Mouse (Mus musculus) MN1 (cell line): Measurements from ENCODE around the gene Cd163l1.

Source experiments
- DNase-seq: peaks from one replicate; pipeline ENCODE4 v3.0.0-alpha.2; 2016; ENCODE audit warnings: low spot score

Gene Cd163l1

DNA sequence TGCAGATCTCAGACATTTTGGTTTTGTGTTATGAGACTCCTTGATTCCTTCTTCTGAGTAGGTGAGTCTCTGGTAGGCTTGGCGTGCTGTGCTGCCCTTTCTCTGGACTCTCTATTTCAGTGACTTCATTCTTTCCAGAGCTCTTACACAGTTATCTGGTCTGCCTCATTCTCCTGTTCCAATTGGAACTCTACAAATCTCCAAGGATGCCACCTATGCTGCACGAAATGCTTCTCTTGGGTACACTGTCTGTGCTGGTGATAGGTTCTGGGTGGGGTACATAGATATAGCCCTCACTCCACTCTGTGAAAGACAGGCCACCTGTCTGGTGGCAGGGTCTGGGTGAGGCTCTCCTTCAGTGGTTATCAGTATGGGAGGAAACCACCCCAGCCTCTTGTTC, at the start of gene Cd163l1:
Cd163l1 (plus strand) TSS at position 301 of the 400 bp plus-strand sequence.
- no peak for DNase-seq

DNA sequence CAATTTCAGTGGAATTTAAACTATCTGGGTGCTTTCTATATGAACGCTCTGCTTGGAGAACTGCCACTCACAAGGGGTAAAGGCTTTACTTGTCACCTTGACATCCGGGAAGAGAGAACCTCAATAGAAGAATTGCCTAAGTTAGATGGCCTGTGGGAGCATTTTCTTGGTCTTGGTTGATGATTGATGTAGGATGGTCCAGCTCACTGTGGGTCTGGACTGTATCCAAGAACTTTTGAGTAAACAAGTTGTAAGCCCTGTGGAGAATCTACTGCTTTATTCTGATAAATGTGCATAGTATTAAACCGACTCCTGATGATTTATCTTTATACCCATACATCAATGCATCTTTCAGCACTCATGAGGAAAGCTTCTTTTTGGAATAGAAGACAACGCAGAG, 48.7 kb upstream of the Cd163l1 start:
- no peak for DNase-seq

DNA sequence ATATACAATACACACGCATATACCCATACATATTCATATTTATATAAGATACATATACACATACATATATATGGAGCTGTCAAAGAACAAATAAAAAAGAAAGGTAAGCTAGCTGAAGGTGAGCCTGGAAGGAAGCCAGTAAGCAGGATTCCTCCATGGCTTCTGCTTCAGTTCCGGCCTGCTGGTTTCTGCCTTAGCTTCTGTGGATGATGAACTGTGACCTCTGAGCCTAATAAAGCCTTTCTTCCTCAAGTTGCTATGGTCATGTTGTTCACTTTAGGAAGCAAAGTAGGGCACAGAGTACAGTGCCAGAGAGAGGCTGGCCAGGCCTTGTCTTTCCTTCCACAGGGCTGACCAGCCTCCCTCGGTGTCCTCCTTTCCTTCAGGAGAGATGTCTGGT, 47.2 kb upstream of the Cd163l1 start:
- no peak for DNase-seq

DNA sequence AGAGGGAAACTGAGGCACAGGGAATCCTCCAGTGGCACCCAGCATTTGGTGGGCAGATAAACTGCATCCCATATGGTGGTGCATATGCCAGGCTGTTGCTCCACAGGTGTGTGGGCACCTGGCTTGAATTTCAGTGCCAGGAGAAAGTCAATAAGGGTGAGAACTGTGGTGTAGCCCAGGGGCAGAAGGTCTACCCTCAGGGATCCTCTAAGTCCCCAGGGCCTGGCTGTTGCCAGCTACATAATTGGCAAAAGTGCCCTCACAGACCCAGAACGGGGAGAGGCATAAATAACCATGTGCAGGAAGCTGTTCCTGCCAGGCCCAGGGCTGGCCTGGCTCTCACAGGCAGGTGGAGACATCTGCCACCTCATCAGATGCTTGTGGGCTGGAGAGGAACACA, 45.1 kb upstream of the Cd163l1 start, which contains the start of gene Olfr523:
Olfr523 (plus strand) TSS at position 282 of the 400 bp plus-strand sequence.
- DNase-seq = no peak

DNA sequence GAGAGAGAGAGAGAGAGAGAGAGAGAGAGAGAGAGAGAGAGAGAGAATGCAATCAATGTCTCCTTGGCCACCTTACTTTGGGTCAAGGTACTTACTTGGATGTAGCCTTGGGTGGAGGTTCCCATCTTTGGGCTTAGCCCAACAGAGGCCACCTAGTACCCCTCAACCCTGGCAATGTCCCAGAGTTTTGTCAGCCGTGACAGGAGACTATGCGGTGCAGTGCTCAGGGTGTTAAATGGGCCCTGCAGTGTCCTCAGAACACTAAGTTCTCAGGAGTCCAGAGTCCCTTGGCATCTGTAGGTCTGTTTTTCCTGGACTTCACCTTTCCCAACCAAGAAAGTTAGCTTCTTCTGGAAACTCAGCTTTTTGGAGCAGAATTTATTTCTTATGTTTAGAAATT, 38.9 kb upstream of the Cd163l1 start:
- no peak for DNase-seq

DNA sequence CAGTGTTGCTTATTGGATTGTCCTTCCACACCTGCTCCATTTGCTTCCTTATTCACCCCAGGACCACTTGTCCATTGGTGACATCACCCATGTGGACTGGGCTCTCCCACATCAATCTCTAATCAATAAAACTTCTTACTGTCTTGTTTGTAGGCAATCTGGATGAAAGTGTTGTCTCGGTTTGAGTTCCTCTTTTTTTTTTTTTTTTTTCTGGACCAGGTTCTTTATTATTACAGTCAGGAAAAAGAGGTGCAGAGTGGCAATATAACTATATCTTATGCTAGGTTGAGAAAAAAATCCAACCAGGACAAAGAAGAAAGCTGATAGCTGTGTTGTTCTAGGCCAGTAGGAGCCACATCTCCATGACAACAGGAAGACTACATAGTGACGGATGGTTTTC, 37.4 kb upstream of the Cd163l1 start:
- no peak for DNase-seq

DNA sequence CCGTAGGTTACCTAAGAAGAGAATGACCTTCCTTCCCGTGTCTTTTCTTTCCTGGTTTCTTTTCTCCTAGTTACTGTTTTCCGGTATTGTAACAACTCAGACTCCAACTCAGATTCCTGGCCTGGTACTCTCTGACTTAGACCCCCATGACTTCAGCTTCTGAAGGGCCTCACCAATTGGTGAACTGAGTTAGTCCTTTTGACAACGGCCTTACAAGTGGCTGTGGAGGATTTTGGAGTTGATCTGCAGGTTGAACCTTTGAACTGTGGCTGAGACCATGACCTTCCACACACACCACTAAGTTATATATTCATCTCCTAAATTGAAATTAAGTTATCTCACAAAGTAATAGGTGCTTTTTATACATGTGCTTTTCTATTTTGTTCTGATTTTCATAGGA, 33.9 kb upstream of the Cd163l1 start:
- DNase-seq = no peak

DNA sequence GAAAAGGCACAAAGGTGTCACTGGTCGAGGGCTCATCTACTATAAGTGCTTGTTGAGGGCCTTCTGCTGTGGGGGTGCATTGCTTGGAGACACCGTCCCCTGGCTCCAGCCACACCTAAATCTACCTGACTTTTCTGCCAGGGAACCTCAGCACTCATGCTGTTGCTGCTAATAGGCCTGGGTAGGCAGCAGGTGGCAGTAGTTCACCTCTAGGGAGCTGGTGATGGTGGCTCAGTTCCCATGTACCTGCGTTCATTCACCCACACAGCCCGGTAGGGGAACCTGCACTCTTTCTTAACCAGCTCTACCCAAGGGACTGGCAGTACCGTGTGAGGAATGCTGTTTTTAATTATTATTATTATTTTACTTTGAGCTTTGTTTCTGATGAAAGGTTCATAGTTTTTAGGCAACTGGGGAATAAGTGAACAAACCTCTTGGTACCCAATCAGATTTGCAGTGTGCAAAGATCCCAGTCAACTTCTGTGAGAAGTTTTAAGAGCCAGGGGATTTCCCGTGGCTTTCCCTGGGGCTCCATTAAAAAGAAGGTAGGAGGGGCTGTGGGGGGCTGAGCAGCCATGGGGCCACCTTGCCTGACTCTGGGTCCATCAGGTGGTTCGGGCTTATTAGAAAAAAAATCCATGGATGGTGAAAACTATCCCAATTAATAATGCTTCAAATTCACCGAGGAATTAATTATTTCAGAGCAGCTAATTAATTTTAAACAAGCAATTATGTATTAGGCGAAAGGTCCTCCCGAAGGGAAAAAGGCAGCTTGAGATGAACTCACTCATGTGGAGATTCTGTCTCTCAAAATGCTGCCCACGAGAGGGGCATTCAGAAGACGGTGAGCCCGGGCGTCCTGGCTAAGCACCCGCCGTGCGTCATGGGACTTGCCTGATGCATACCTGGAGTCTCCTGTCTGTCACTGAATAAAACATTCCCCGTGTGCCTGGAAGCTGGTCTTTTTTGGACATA, 31.1 kb upstream of the Cd163l1 start:
- no peak for DNase-seq

DNA sequence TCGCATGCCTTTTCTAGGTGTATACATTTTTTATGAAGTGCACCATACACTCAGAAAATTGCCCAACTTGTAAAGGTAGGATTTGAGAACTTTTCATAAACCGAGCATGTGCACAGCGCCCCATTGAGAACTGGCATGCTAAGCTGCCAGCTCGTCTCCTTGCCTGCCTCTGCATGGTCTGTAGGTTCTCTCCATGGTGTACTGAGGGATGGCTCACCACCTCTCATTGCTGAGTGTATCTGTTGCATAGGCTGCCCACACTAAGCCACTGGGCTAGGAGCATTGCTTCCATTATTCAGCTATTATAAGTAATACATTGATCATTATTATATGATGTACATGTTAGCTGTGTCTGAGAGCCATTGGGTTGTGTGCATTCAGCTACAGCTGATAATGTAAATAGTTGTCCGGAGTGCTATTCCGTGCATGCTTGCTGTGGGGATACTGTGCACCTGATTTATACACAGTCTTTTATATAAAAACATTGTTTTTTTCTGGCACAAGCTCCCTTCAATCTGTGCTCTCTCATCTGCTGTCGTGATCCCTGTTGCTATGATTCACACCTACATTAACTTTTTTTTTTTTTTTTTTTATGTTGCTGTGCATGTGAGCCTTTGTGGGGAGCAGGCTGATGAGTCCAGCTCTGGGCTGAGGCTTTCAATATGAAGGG, 30.2 kb upstream of the Cd163l1 start:
- DNase-seq = no peak

DNA sequence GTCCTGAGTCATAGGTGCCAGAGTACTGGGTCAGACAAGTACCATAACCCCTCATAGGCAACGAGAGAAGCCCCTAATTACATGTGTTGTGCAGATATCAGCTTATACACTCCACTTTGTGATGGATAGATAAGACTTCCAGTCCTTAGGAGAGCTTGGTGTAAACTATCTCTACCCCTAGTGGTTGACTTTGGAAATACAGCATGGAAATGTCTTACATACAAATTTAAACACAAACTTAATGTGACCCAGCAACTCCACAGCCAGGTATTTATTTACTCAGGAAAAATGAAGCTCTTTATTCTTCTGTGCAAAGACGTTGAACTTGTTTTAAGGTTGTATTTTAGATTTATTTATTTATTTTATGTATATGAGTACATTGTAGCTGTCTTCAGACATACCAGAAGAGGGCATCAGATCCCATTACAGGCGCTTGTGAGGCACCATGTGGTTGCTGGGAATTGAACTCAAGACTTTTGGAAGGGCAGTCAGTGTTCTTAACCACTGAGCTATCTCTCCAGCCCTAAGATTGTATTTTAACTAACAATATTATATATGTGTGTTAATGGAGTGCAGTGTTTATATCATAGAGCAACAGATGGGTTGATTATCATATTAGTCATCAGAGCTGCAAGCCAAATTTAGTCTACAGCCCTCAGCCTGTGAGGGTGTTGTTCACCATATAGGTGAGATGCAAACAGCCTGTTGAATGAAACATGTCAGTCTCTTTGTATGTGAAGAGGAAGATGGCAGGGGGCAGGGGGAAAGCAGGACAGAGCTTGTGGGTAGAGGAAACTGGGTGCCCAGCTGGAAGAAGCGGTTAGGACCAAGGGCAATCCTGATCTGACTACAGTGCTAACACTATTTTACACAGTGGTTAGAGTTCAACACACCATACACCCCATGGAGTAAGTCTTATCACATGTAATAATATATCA, 29.4 kb upstream of the Cd163l1 start:
- DNase-seq = peak; percentile 23

DNA sequence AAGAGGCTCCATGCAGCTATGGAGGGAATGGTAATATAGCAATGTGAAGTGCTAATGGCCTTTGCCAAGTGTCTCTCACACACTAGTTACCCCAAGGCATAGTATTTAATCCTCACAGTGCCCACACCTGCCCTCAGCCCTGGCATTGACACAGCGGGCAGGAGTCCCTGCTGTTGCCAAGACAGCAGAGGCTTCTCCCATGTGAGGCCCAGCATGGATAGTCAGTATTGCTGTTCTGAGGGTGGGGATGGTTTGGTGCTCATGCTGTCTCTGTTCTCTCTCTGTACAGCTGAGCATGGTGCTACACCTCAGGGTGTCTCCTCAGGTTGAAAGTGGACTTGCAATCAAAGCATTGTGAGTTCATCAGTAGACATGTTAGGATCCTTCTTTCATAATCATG, 27.6 kb upstream of the Cd163l1 start:
- no peak for DNase-seq

DNA sequence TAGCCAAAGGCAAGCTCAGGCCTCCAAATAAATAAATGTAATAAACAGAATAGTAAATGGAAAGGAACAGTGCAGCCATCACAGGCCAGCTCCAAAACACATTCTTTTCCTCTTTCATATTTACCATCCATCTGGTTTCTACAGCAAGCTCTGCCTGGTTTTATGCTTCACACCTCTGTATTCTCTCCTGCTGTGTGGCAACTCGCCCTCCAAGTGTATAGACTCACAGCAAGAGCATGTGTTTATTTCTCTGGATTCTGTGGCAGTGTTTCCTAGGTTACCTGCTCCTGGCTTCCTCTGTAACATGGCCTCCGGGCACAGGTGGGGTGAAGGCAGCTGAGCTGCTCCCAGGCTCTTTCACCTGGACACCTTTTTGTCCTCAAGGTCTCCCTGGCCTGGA, 25.6 kb upstream of the Cd163l1 start:
- no peak for DNase-seq

DNA sequence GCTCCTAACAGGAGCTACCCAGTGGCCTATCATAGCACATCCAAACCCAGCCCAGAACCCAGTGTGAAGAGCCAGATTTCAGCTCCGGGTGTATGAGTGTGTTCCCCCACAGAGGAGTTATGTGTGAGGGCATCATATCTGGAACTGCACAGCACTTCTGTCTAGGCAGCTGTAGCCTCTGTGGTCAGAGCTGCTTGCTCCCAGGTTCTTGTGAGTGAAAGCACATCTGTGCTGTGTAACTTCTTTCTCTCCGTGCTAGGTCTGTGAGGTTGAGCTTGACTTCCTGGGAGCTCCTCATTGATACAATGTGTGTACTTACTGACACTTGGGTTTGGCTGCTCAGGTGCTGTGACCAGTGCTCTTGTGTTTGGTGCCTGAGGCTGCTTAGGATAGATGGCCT, 25.2 kb upstream of the Cd163l1 start:
- DNase-seq = no peak

DNA sequence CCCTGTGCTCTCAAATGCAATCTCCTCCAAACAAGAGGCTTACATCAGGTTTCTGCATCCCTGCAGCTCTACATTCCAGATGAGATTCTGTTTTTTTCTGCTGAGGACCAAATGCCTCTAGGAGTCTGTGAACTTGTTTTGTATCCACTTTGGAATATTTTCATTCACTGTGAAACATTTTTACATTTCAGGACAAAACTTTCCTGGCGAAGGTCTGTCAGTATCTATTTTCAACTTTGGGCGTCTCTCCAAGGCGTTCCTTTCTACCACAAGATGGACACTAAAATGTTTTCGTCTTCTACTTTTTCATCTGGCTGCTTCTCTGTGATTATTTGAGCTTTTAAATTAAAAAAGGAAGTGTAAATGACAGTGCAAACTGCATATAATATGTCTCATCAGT, 24.0 kb upstream of the Cd163l1 start:
- no peak for DNase-seq

DNA sequence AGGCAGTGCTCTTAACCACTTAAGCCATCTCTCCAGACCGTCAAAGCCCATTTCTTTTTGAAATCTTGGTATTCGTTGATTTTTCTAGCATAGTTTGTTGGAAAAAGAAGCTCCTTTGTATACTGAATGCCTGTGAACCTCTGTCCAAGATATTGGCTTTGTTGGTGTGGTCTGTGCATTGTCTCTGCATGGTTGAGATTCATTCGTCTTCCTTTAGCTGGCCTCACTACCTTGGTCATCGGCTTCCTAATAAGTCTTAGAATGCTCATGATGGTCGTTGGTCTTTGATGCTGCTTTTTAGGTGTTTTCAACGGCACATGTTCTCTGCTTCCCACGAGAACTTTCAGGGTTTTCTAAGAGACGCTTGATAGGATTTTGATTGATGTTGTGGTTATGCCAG, 22.1 kb upstream of the Cd163l1 start:
- DNase-seq = no peak

DNA sequence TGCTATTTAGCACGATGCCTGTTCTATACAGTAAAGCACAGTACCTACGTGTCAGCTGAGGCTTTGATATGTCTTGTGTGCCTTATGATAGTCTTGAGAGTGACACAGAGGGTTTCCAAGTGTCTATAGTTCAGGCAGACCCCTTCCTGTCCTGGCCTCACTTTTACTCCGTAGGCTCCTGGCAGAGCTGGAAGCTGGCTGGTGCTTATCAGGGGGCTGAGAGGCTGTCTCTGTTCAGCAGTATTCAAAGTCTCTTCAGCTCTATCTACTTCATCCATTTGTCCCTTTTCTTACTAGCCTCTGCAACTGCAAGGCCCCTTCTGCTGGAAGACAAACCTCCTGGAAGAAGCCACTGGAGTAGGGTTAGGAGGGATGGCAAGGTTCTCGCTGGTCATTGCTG, 17.0 kb upstream of the Cd163l1 start:
- no peak for DNase-seq

DNA sequence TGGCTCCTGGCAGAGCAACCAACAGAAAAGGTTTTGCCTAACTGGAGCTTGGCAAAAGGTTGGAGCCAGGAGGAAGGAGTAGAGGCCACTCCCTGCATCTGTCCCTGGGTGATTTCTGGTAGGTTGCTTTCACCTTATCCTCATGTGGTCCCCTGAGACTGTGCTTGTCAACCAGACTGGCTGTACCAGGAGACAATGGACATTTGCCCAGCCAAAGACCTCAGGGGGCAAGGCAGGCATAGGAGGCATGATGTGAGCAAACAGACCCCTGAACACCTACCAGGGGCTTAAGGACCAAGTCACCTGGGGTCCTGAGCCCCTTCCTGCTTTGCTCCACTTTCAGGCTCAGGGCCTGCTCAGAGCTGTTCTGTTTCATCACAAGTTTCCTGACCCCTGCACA, 12.2 kb upstream of the Cd163l1 start, which contains the start of gene Olfr524:
Olfr524 (minus strand) TSS at position 101 of the 400 bp plus-strand sequence.
- DNase-seq = no peak

DNA sequence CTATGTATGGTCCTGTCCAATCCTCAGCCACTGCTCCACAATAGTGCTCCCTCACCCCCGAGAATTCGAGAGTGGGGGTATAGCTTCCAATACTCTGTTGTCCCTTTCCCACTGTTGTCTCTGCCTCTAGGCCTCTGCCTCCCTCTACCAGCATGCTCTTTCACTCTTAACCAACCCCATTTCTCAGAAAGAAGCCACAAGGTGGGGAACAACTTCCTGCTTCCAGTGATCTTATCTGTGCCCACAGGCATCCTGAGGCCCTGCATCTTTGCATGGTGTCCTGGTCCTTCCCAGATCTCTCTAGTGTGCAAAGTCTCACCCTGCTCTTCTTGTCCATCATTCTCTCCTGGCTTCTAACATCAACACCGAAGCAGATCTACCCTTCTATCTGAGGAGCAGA, 11.2 kb upstream of the Cd163l1 start:
- no peak for DNase-seq

DNA sequence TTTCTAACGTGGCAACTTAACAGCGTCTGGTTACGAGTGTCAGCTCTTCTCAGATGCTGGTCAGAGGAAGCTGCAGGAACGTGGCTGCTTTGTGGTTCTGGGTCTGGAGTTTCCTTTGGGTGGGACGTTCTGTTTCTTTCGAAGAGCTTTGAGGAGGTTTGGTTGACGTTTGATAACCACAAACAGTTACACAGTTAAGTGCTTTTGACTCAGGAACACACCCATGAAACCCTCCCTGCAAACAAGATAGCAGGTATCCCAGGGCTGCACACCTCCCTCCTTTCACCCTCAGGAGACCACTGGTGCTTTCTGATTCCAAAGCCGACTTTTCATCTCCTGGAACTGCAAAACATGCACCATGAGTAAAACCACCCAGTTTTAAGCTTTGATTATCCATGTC, 9.9 kb upstream of the Cd163l1 start:
- no peak for DNase-seq

DNA sequence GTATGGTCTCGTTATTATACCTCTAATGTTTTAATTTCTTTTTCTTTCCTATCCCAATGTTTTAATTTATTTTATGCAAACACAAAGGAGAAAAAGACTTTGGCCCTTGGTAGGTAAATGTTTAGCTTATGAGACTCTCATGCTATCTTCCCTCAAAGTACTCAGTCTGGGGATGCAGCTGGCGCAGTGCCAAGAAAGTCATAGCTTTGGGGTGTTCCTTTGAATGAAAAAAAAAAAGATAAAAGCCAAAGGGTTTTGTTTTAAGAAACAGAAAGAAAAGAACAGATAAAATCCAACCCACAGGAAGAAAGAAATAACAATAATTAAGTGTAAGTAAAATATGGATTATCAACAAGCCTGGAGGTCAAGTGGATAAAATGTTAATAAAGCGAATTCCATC, 9.4 kb upstream of the Cd163l1 start:
- DNase-seq = no peak

DNA sequence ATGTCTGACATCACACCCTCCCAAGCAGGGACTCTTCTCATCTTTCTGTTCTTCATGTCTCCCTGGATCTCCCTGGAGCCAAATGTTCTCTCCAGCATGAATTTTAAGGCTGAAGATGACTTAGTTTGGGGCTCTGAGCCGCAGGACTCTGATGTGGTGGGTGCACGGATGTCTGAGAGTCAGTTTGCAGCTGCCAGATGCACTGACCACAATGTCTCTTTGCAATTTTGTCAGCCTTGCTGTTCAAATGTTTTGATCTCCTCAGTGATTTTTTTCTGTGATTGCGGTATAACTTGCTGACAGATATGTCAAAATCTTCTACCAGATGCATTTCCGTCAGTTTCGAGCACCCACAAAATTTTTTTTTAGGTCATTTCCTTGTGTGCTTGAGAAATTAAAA, 4.2 kb upstream of the Cd163l1 start:
- DNase-seq = no peak

DNA sequence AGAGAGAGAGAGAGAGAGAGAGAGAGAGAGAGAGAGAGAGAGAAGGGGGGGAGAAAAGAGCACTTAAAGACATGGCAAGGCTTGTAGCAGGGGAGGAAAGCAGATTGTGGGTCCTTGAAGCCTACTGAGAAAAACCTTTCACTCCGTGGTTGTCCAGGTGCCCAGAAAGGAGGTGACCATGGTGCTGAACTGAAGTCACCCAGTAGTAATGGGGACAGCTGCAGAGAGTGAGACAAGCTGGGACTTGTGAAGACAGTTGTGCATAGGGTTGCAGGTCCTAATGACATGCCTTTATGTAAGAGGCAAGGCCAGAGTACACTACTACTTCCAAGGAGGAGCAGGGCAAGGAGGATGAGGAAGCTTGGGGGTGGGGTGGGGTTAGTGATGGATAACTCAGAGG, 1.2 kb downstream of the Cd163l1 start:
- no peak for DNase-seq
